Mouse (Mus musculus) liver, postnatal 0 days (tissue): ENCODE data around the gene Mgat5b. TPM values are rescaled to one million over a fixed set of nuclear protein-coding genes. Genes with fewer than 3 reads are reported as not detected.
A peak's percentile ranks its signal among the peaks of the same experiment; 100 is the strongest.

Experiments
- ATAC-seq: fragments of 200-750 bp; cut with Nextera tagmentation; 2 replicates; pipeline ENCODE4 v1.8.0; 2017; ENCODE audit warnings: mild to moderate bottlenecking, moderate library complexity
- DNase-seq: peaks from one replicate; pipeline ENCODE4 v3.0.0-alpha.2; 2016
- H3K27ac ChIP-seq: fragments of 300-500 bp; sonication (generic); 2 replicates; pipeline ENCODE4 v1.5.1; 2014; ENCODE audit warnings: antibody characterized with exemption, moderate library complexity, mild to moderate bottlenecking, low read depth
- H3K27me3 ChIP-seq: fragments of 300-500 bp; sonication (generic); 2 replicates; pipeline ENCODE4 v1.6.1; 2014; ENCODE audit warnings: low read length, control low read depth, mixed read lengths; ENCODE audit not compliant: insufficient read depth
- H3K36me3 ChIP-seq: fragments of 300-500 bp; sonication (generic); replicated peaks from 2 replicates; pipeline ENCODE4 v1.6.1; 2014; ENCODE audit warnings: mild to moderate bottlenecking, control low read depth, low read length, moderate library complexity, mixed read lengths; ENCODE audit not compliant: insufficient read depth
- H3K4me1 ChIP-seq: fragments of 300-500 bp; sonication (generic); 2 replicates; pipeline ENCODE4 v1.6.1; 2014; ENCODE audit warnings: antibody characterized with exemption, mild to moderate bottlenecking, control low read depth; ENCODE audit not compliant: insufficient read depth
- H3K4me2 ChIP-seq: fragments of 300-500 bp; sonication (generic); 2 replicates; pipeline ENCODE4 v1.6.1; 2014; ENCODE audit warnings: low read depth, mild to moderate bottlenecking, low read length, moderate library complexity, mixed read lengths
- H3K4me3 ChIP-seq: fragments of 300-500 bp; sonication (generic); 2 replicates; pipeline ENCODE4 v1.5.1; 2014; ENCODE audit warnings: low read depth, low read length
- H3K9ac ChIP-seq: fragments of 300-500 bp; sonication (generic); replicated peaks from 2 replicates; pipeline ENCODE4 v1.6.1; 2014; ENCODE audit warnings: mild to moderate bottlenecking, moderate library complexity
- H3K9me3 ChIP-seq: fragments of 300-500 bp; sonication (generic); 2 replicates; pipeline ENCODE4 v1.6.1; 2016; ENCODE audit warnings: mild to moderate bottlenecking, control low read depth, low read length, mixed read lengths
- CTCF ChIP-seq: sonication (generic); IDR thresholded peaks from 2 replicates; pipeline ENCODE4 v1.5.1; 2016; ENCODE audit warnings: antibody characterized with exemption, low read depth
- EP300 ChIP-seq: IDR thresholded peaks from 2 replicates; pipeline ENCODE4 v1.6.1; 2016; ENCODE audit warnings: antibody characterized with exemption, low read depth, mild to moderate bottlenecking
- WGBS: fragments of 180-500 bp; shearing (Covaris S2); extraction: QIAGEN DNeasy Blood & Tissue Kit; methylation state at CpG from one replicate; pipeline ENCODE4 v1.1.7; 2014; ENCODE audit not compliant: insufficient replicate concordance; 5-methylcytosine and 5-hydroxymethylcytosine counted together
- polyA plus RNA-seq: library from polyadenylated mRNA; unstranded; fragments of >200 nt; fragmentation: Nextera tagmentation; extraction: Ambion mirVana; gene quantifications from 2 replicates; pipeline ENCODE4 v1.2.1, GENCODE M21; 2015

Gene Mgat5b
- polyA plus RNA-seq, 1 experiment from 2014 or later = not detected

GRCm38 (mm10) chr11:116914267-116914885, 4.3 kb upstream of the Mgat5b start:
- no peak overlapping the region for H3K9ac ChIP-seq
- no peak for TF ChIP-seq CTCF
- TF ChIP-seq EP300 = no peak
- peaks cover 41% of the 10 kb centered on the region for H3K27me3 ChIP-seq
- H3K27ac ChIP-seq = no peak overlapping the region
- ATAC-seq (no peak), DNase-seq (no peak)
- no peak overlapping the region for H3K4me2 ChIP-seq
- H3K4me3 ChIP-seq = no peak overlapping the region
- 58% methylated on average over 5 of the region's 5 CpGs for WGBS
- 0 out of 2 replicates have a peak, but pooled peaks cover 2% of the 10 kb centered on the region for H3K4me1 ChIP-seq
- no peaks in the 10 kb centered on the region for H3K36me3 ChIP-seq
- no peaks in the 10 kb centered on the region for H3K9me3 ChIP-seq

- Histone ChIP-seq H3K4me2 (no peak overlapping the region), H3K4me1 (0 out of 2 replicates have a peak, but pooled peaks cover 2% of the 10 kb centered on the region), H3K9me3 (no peaks in the 10 kb centered on the region), H3K4me3 (no peak overlapping the region), H3K27ac (no peak overlapping the region), H3K27me3 (peaks cover 49% of the 10 kb centered on the region), H3K36me3 (no peaks in the 10 kb centered on the region), H3K9ac (no peak overlapping the region)
- TF ChIP-seq EP300 (no peak), CTCF (no peak)
- WGBS = 79% methylated on average over 3 of the region's 3 CpGs
- DNase-seq (no peak), ATAC-seq (no peak)
Observed at GRCm38 (mm10) chr11:116915241-116915640, 3.4 kb upstream of the Mgat5b start.

GRCm38 (mm10) chr11:116917361-116917760, 1.3 kb upstream of the Mgat5b start:
- H3K27ac ChIP-seq = no peak overlapping the region
- TF ChIP-seq EP300 = no peak
- no peak for TF ChIP-seq CTCF
- no peak overlapping the region for H3K4me2 ChIP-seq
- no peaks in the 10 kb centered on the region for H3K9me3 ChIP-seq
- H3K4me1 ChIP-seq = 0 out of 2 replicates have a peak, but pooled peaks cover 2% of the 10 kb centered on the region
- H3K36me3 ChIP-seq = no peaks in the 10 kb centered on the region
- H3K9ac ChIP-seq = no peak overlapping the region
- 39% methylated on average over 7 of the region's 7 CpGs for WGBS
- DNase-seq (no peak), ATAC-seq (no peak)
- peaks cover 66% of the 10 kb centered on the region for H3K27me3 ChIP-seq
- no peak overlapping the region for H3K4me3 ChIP-seq

- Histone ChIP-seq H3K9me3 (no peaks in the 10 kb centered on the region), H3K27me3 (peaks cover 74% of the 10 kb centered on the region), H3K4me3 (peak overlapping the region; percentile 40; the same call in 1 of the 2 replicates), H3K36me3 (no peaks in the 10 kb centered on the region), H3K4me2 (peak overlapping the region; percentile 73), H3K9ac (no peak overlapping the region), H3K27ac (no peak overlapping the region), H3K4me1 (0 out of 2 replicates have a peak, but pooled peaks cover 2% of the 10 kb centered on the region)
- DNase-seq (no peak), ATAC-seq (no peak)
- WGBS = 2% methylated on average over 46 of the region's 58 CpGs
- TF ChIP-seq CTCF = no peak
- TF ChIP-seq EP300 = no peak
Observed at GRCm38 (mm10) chr11:116919186-116920020, 740 bp downstream of the Mgat5b start.

GRCm38 (mm10) chr11:116920746-116921145, 2.1 kb downstream of the Mgat5b start:
- TF ChIP-seq EP300 = no peak
- no peak for TF ChIP-seq CTCF
- H3K27me3 ChIP-seq = peaks cover 75% of the 10 kb centered on the region
- ATAC-seq (no peak), DNase-seq (no peak)
- H3K4me2 ChIP-seq = no peak overlapping the region
- H3K9me3 ChIP-seq = no peaks in the 10 kb centered on the region
- H3K4me1 ChIP-seq = 0 out of 2 replicates have a peak, but pooled peaks cover 2% of the 10 kb centered on the region
- 6% methylated on average over 6 of the region's 6 CpGs for WGBS
- no peaks in the 10 kb centered on the region for H3K36me3 ChIP-seq
- no peak overlapping the region for H3K27ac ChIP-seq
- no peak overlapping the region for H3K9ac ChIP-seq
- no peak overlapping the region for H3K4me3 ChIP-seq

GRCm38 (mm10) chr11:116922058-116922457, 3.4 kb downstream of the Mgat5b start:
- Histone ChIP-seq H3K4me1 (0 out of 2 replicates have a peak, but pooled peaks cover 2% of the 10 kb centered on the region), H3K4me3 (no peak overlapping the region), H3K27me3 (peaks cover 65% of the 10 kb centered on the region), H3K36me3 (no peaks in the 10 kb centered on the region), H3K4me2 (no peak overlapping the region), H3K27ac (no peak overlapping the region), H3K9ac (no peak overlapping the region), H3K9me3 (no peaks in the 10 kb centered on the region)
- ATAC-seq = no peak
- no peak for DNase-seq
- TF ChIP-seq EP300 (no peak), CTCF (no peak)
- 51% methylated on average over 7 of the region's 7 CpGs for WGBS
